Mouse (Mus musculus) liver, embryonic 14.5 days (tissue): ENCODE results near the gene Gm10803. TPM values are rescaled to one million over a fixed set of nuclear protein-coding genes. Genes with fewer than 3 reads are reported as not detected.
"Not testable (repeated sequence)": the region's sequence is repeated elsewhere in the genome, so short reads cannot be mapped to it uniquely, and the experiment has no call there.

ENCODE experiments used
- ATAC-seq: fragments of 200-750 bp; cut with Nextera tagmentation; 2 replicates; pipeline ENCODE4 v1.8.0; 2017; ENCODE audit warnings: moderate number of reproducible peaks, mild to moderate bottlenecking, moderate library complexity; ENCODE audit not compliant: insufficient read depth
- DNase-seq, 3 experiments: peaks; one replicate each; pipeline ENCODE4 v3.0.0-alpha.2; 2012 to 2013; ENCODE audit warnings: low read depth in 3 of 3, low spot score in 3 of 3
- H3K27ac ChIP-seq: fragments of 300-500 bp; sonication (generic); 2 replicates; pipeline ENCODE4 v1.5.1; 2014; ENCODE audit warnings: moderate library complexity, mild to moderate bottlenecking, control low read depth, inconsistent platforms
- H3K27me3 ChIP-seq: fragments of 300-500 bp; sonication (generic); 2 replicates; pipeline ENCODE4 v1.6.1; 2014; ENCODE audit warnings: mild to moderate bottlenecking, low read length, moderate library complexity; ENCODE audit not compliant: control insufficient read depth, insufficient read depth
- H3K36me3 ChIP-seq: fragments of 300-500 bp; sonication (generic); replicated peaks from 2 replicates; pipeline ENCODE4 v1.6.1; 2014; ENCODE audit warnings: low read depth; ENCODE audit not compliant: control insufficient read depth, insufficient read depth
- H3K4me1 ChIP-seq, 2 experiments: fragments of 200-500 bp in 1 of 2; fragments of 300-500 bp in 1 of 2; sonication (generic) in 1 of 2; replicated peaks; 2 replicates each; pipeline ENCODE4 v1.6.1; 2012 to 2014; ENCODE audit warnings: antibody characterized with exemption in 1 of 2, inconsistent platforms in 1 of 2, low read length in 1 of 2; ENCODE audit not compliant: control insufficient read depth in 2 of 2, insufficient read depth in 2 of 2
- H3K4me2 ChIP-seq: fragments of 300-500 bp; sonication (generic); 2 replicates; pipeline ENCODE4 v1.6.1; 2014; ENCODE audit warnings: low read depth, mild to moderate bottlenecking, control low read depth, moderate library complexity
- H3K4me3 ChIP-seq, 2 experiments: fragments of 200-500 bp in 1 of 2; fragments of 300-500 bp in 1 of 2; sonication (generic) in 1 of 2; 2 replicates each; pipeline ENCODE4 v1.5.1; 2012 to 2014; ENCODE audit warnings: low read depth in 2 of 2, low read length in 2 of 2, mild to moderate bottlenecking in 2 of 2, control low read depth in 1 of 2, inconsistent platforms in 1 of 2, moderate library complexity in 1 of 2; ENCODE audit not compliant: insufficient read depth in 1 of 2
- H3K9ac ChIP-seq: fragments of 300-500 bp; sonication (generic); replicated peaks from 2 replicates; pipeline ENCODE4 v1.6.1; 2014; ENCODE audit warnings: mild to moderate bottlenecking, control low read depth, moderate library complexity
- H3K9me3 ChIP-seq: fragments of 300-500 bp; sonication (generic); 2 replicates; pipeline ENCODE4 v1.6.1; 2016; ENCODE audit warnings: low read length, mixed read lengths; ENCODE audit not compliant: control insufficient read depth
- CTCF ChIP-seq: IDR thresholded peaks from 2 replicates; pipeline ENCODE4 v1.5.1; 2016; ENCODE audit warnings: antibody characterized with exemption, low read depth, control low read depth
- EP300 ChIP-seq: IDR thresholded peaks from 2 replicates; pipeline ENCODE4 v1.6.1; 2016; ENCODE audit warnings: antibody characterized with exemption, low read depth
- WGBS: fragments of 180-500 bp; shearing (Covaris S2); extraction: QIAGEN DNeasy Blood & Tissue Kit; methylation state at CpG from one replicate; pipeline ENCODE4 v1.1.7; 2014; ENCODE audit not compliant: insufficient replicate concordance; 5-methylcytosine and 5-hydroxymethylcytosine counted together
- polyA plus RNA-seq, 2 experiments: library from polyadenylated mRNA; depleted of rRNA in 1 of 2; stranded (reverse) in 1 of 2; unstranded in 1 of 2; fragments of >200 nt; fragmentation: Nextera tagmentation in 1 of 2; extraction: Ambion mirVana in 1 of 2; gene quantifications; 2 replicates each; pipeline versions ENCODE4 v1.2.1 to v1.2.3; 2012 to 2014

Gene Gm10803
- polyA plus RNA-seq (2012; rRNA removed): not detected in 2 replicates
- polyA plus RNA-seq (2014; fragmentation: Nextera tagmentation; extraction: Ambion mirVana): not detected in 2 replicates

DNA sequence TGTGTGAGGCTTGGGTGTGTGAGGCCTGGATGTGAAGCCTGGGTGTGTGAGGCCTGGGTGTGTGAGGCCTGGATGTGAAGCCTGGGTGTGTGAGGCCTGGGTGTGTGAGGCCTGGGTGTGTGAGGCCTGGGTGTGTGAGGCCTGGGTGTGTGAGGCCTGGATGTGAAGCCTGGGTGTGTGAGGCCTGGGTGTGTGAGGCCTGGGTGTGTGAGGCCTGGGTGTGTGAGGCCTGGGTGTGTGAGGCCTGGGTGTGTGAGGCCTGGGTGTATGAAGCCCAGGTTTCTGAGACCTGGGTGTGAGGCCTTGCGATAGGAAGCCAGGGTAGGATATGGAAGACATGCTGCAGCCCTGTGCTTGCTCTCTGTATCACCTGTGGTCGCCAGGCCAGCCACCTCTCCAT is at the start of gene Gm10803:
Gm10803 (plus strand) TSS at position 301 of the 400 bp plus-strand sequence.
- H3K36me3 ChIP-seq, ATAC-seq, H3K4me1 ChIP-seq, DNase-seq, H3K27me3 ChIP-seq, H3K27ac ChIP-seq, H3K4me2 ChIP-seq, H3K9me3 ChIP-seq, H3K4me3 ChIP-seq, H3K9ac ChIP-seq: not testable (repeated sequence)
- 64% methylated on average over 2 of the region's 2 CpGs for WGBS

DNA sequence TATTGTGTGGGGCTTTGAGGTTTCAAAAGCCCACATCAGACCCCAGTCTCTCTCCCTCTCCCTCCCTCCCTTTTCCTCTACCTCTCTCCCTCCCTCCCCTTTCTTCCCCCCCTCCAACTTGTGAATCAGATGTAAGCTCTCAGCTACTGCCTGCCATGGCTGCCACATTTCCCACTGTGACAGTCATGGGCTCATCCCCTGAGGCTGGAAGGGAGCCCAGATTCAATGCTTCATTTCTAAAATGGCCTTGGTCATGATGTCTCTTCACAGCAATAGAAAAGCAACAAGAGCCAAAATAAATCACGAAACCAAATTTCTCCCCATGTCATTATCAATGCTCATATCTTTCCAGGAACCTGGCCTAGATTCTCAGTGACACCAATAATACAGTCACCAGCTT is 49.5 kb upstream of the Gm10803 start:
- TF ChIP-seq CTCF (no peak), EP300 (no peak)
- no peaks in the 10 kb centered on the region for H3K36me3 ChIP-seq
- no peaks in the 10 kb centered on the region for H3K9me3 ChIP-seq
- H3K27ac ChIP-seq: no peak overlapping the region
- H3K4me2 ChIP-seq: no peak overlapping the region
- no peak overlapping the region for H3K9ac ChIP-seq
- no peak for ATAC-seq
- no peak for DNase-seq
- H3K27me3 ChIP-seq: no peaks in the 10 kb centered on the region
- no peak overlapping the region for H3K4me3 ChIP-seq
- 66% methylated on average over 1 of the region's 1 CpGs for WGBS
- H3K4me1 ChIP-seq: no peaks in the 10 kb centered on the region

DNA sequence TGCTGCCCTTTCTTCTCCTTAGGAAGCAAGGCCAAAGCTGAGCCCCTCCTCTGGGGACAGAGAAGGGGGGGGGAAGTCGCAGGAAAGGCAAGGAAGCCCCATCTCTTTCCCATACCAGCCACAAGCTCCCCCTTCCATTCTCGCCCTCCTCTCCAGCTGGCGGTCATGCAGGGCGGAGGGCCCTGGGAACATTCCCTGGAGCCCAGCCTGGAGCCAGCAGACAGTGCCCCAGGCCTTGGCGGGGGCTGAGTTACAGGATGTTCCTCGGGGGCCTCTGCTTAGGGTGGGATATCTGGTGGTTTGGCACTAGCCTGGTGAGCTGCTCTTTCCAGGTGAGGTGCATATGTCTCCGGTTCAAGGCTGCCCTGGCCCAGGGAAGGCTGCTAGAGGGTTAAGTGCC is 48.2 kb upstream of the Gm10803 start:
- 47% methylated on average over 7 of the region's 7 CpGs for WGBS
- no peak for TF ChIP-seq EP300
- TF ChIP-seq CTCF: no peak
- Histone ChIP-seq H3K4me1 (no peaks in the 10 kb centered on the region), H3K4me2 (no peak overlapping the region), H3K4me3 (no peak overlapping the region), H3K9ac (no peak overlapping the region), H3K27me3 (no peaks in the 10 kb centered on the region), H3K9me3 (no peaks in the 10 kb centered on the region), H3K27ac (no peak overlapping the region), H3K36me3 (no peaks in the 10 kb centered on the region)
- ATAC-seq: no peak
- no peak for DNase-seq

GRCm38 (mm10) chr2:93515246-93515645 is 45.1 kb upstream of the Gm10803 start:
- no peak overlapping the region for H3K9ac ChIP-seq
- DNase-seq (no peak), ATAC-seq (no peak)
- no peaks in the 10 kb centered on the region for H3K27me3 ChIP-seq
- WGBS: 58% methylated on average over 4 of the region's 4 CpGs
- H3K4me2 ChIP-seq: no peak overlapping the region
- H3K4me1 ChIP-seq: no peaks in the 10 kb centered on the region
- H3K36me3 ChIP-seq: no peaks in the 10 kb centered on the region
- H3K4me3 ChIP-seq: no peak overlapping the region
- H3K9me3 ChIP-seq: no peaks in the 10 kb centered on the region
- TF ChIP-seq CTCF (no peak), EP300 (no peak)
- H3K27ac ChIP-seq: no peak overlapping the region

DNA sequence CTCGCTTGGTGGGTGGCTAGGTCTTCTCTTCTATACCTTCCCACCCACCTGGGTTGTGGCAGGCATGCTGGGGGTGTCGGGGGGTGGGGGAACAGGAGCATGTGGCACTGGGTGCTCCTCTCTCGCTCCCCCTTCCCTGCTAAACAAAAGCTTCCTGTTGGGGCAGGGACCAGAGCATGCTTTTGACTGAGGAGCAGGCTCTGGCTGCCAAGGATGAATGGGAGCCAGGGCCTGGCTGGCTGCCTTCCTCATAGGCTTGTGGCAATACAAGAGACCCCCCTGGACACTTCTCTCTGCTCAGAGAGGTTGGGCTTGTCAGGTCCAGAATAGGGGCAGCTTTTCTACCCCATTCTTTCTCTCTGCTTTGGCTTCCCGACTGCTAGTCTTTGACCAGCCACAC is 39.3 kb upstream of the Gm10803 start:
- Histone ChIP-seq H3K4me3 (no peak overlapping the region), H3K9ac (no peak overlapping the region), H3K27ac (no peak overlapping the region), H3K27me3 (no peaks in the 10 kb centered on the region), H3K4me1 (no peaks in the 10 kb centered on the region), H3K9me3 (no peaks in the 10 kb centered on the region), H3K36me3 (no peaks in the 10 kb centered on the region), H3K4me2 (no peak overlapping the region)
- 54% methylated on average over 4 of the region's 4 CpGs for WGBS
- TF ChIP-seq EP300 (no peak), CTCF (no peak)
- no peak for ATAC-seq
- no peak for DNase-seq

- no peak overlapping the region for H3K9ac ChIP-seq
- no peaks in the 10 kb centered on the region for H3K9me3 ChIP-seq
- H3K27me3 ChIP-seq: no peaks in the 10 kb centered on the region
- H3K36me3 ChIP-seq: no peaks in the 10 kb centered on the region
- DNase-seq (no peak), ATAC-seq (no peak)
- no peaks in the 10 kb centered on the region for H3K4me1 ChIP-seq
- no peak overlapping the region for H3K4me3 ChIP-seq
- H3K4me2 ChIP-seq: no peak overlapping the region
- no peak overlapping the region for H3K27ac ChIP-seq
- WGBS: 62% methylated on average over 6 of the region's 6 CpGs
- TF ChIP-seq EP300 (no peak), CTCF (no peak)
Measured at GRCm38 (mm10) chr2:93521571-93521970, 38.8 kb upstream of the Gm10803 start.
